Mouse (Mus musculus): Measurements from ENCODE around the gene Shmt2.

The Shmt2 gene

GRCm38 (mm10) chr10:127534036-127534928 lies 12.0 kb upstream of the Shmt2 start, which contains the start of gene Nxph4:
Gene Nxph4, minus strand, starts transcription at chr10:127534559.
- DNase-seq (ENCODE audit: low read depth, low spot score), result no peak

- no peak for DNase-seq (ENCODE audit: low read depth, low spot score)
Measured at GRCm38 (mm10) chr10:127531548-127531947, 9.3 kb upstream of the Shmt2 start.

- no peak for DNase-seq (ENCODE audit: low read depth, low spot score)
Measured at GRCm38 (mm10) chr10:127530945-127531344, 8.7 kb upstream of the Shmt2 start.

GRCm38 (mm10) chr10:127527481-127527880 lies 5.2 kb upstream of the Shmt2 start:
- no peak for DNase-seq (ENCODE audit: low read depth, low spot score)

GRCm38 (mm10) chr10:127526681-127527080 lies 4.4 kb upstream of the Shmt2 start:
- no peak for DNase-seq (ENCODE audit: low read depth, low spot score)

GRCm38 (mm10) chr10:127526048-127526447 lies 3.8 kb upstream of the Shmt2 start:
- DNase-seq (ENCODE audit: low read depth, low spot score), result no peak

- no peak for DNase-seq (ENCODE audit: low read depth, low spot score)
Measured at GRCm38 (mm10) chr10:127524646-127525255, 2.5 kb upstream of the Shmt2 start.

- no peak for DNase-seq (ENCODE audit: low read depth, low spot score)
Measured at GRCm38 (mm10) chr10:127521611-127522080, 598 bp downstream of the Shmt2 start.

- no peak for DNase-seq (ENCODE audit: low read depth, low spot score)
Measured at GRCm38 (mm10) chr10:127520714-127521357, 1.4 kb downstream of the Shmt2 start.

- no peak for DNase-seq (ENCODE audit: low read depth, low spot score)
Measured at GRCm38 (mm10) chr10:127519903-127520713, 2.1 kb downstream of the Shmt2 start.

GRCm38 (mm10) chr10:127519041-127519701 lies 3.1 kb downstream of the Shmt2 start:
- no peak for DNase-seq (ENCODE audit: low read depth, low spot score)

GRCm38 (mm10) chr10:127517941-127518340 lies 4.3 kb downstream of the Shmt2 start:
- no peak for DNase-seq (ENCODE audit: low read depth, low spot score)

GRCm38 (mm10) chr10:127516576-127517260 lies 5.5 kb downstream of the Shmt2 start:
- no peak for DNase-seq (ENCODE audit: low read depth, low spot score)

- DNase-seq (ENCODE audit: low read depth, low spot score), result no peak
Measured at GRCm38 (mm10) chr10:127515983-127516459, 6.2 kb downstream of the Shmt2 start.

- DNase-seq (ENCODE audit: low read depth, low spot score), result no peak
Measured at GRCm38 (mm10) chr10:127515271-127515982, 6.8 kb downstream of the Shmt2 start.

GRCm38 (mm10) chr10:127514764-127515163 lies 7.5 kb downstream of the Shmt2 start, which contains the start of gene Ndufa4l2:
Gene Ndufa4l2, plus strand, starts transcription at chr10:127514967.
- DNase-seq (ENCODE audit: low read depth, low spot score), result no peak

GRCm38 (mm10) chr10:127514111-127514698 lies 8.0 kb downstream of the Shmt2 start:
- DNase-seq (ENCODE audit: low read depth, low spot score), result no peak

GRCm38 (mm10) chr10:127513501-127514091 lies 8.6 kb downstream of the Shmt2 start:
- no peak for DNase-seq (ENCODE audit: low read depth, low spot score)

- DNase-seq (ENCODE audit: low read depth, low spot score), result peak; percentile 75
Measured at GRCm38 (mm10) chr10:127512813-127513212, 9.4 kb downstream of the Shmt2 start.

Measured in WW6 (cell line).